Mouse (Mus musculus) midbrain, embryonic 12.5 days (tissue): ENCODE data around the gene Ints6l. TPM values are rescaled to one million over a fixed set of nuclear protein-coding genes. Genes with fewer than 3 reads are reported as not detected.
"Not testable (repeated sequence)": the region's sequence is repeated elsewhere in the genome, so short reads cannot be mapped to it uniquely, and the experiment has no call there.

Experiments
- ATAC-seq: fragments of 200-750 bp; cut with Nextera tagmentation; 2 replicates; pipeline ENCODE4 v1.8.0; 2017; ENCODE audit warnings: low read depth, moderate TSS enrichment, moderate library complexity; ENCODE audit not compliant: low FRiP score
- H3K27ac ChIP-seq: fragments of 300-500 bp; sonication (generic); replicated peaks from 2 replicates; pipeline ENCODE4 v1.5.1; 2016; ENCODE audit warnings: mild to moderate bottlenecking
- H3K27me3 ChIP-seq: fragments of 300-500 bp; sonication (generic); 2 replicates; pipeline ENCODE4 v1.6.1; 2016; ENCODE audit warnings: mild to moderate bottlenecking
- H3K36me3 ChIP-seq: fragments of 300-500 bp; sonication (generic); 2 replicates; pipeline ENCODE4 v1.6.1; 2016
- H3K4me1 ChIP-seq: fragments of 300-500 bp; sonication (generic); 2 replicates; pipeline ENCODE4 v1.6.1; 2016
- H3K4me2 ChIP-seq: fragments of 300-500 bp; sonication (generic); replicated peaks from 2 replicates; pipeline ENCODE4 v1.6.1; 2016; ENCODE audit warnings: mild to moderate bottlenecking, moderate library complexity
- H3K4me3 ChIP-seq: fragments of 300-500 bp; sonication (generic); 2 replicates; pipeline ENCODE4 v1.5.1; 2016; ENCODE audit warnings: mild to moderate bottlenecking
- H3K9ac ChIP-seq: fragments of 300-500 bp; sonication (generic); replicated peaks from 2 replicates; pipeline ENCODE4 v1.6.1; 2016; ENCODE audit warnings: mild to moderate bottlenecking, moderate library complexity
- H3K9me3 ChIP-seq: fragments of 300-500 bp; sonication (generic); 2 replicates; pipeline ENCODE4 v1.6.1; 2016; ENCODE audit warnings: mild to moderate bottlenecking
- WGBS: fragments of 180-500 bp; shearing (Covaris S2); methylation state at CpG from one replicate; pipeline ENCODE4 v1.1.7; 2016; 5-methylcytosine and 5-hydroxymethylcytosine counted together
- polyA plus RNA-seq: library from polyadenylated mRNA; unstranded; fragments of >200 nt; fragmentation: Nextera tagmentation; extraction: Ambion mirVana; gene quantifications from 2 replicates; pipeline ENCODE4 v1.2.1, GENCODE M21; 2016

The Ints6l gene
- polyA plus RNA-seq, 1 experiment from 2014 or later = 28.6 TPM

DNA sequence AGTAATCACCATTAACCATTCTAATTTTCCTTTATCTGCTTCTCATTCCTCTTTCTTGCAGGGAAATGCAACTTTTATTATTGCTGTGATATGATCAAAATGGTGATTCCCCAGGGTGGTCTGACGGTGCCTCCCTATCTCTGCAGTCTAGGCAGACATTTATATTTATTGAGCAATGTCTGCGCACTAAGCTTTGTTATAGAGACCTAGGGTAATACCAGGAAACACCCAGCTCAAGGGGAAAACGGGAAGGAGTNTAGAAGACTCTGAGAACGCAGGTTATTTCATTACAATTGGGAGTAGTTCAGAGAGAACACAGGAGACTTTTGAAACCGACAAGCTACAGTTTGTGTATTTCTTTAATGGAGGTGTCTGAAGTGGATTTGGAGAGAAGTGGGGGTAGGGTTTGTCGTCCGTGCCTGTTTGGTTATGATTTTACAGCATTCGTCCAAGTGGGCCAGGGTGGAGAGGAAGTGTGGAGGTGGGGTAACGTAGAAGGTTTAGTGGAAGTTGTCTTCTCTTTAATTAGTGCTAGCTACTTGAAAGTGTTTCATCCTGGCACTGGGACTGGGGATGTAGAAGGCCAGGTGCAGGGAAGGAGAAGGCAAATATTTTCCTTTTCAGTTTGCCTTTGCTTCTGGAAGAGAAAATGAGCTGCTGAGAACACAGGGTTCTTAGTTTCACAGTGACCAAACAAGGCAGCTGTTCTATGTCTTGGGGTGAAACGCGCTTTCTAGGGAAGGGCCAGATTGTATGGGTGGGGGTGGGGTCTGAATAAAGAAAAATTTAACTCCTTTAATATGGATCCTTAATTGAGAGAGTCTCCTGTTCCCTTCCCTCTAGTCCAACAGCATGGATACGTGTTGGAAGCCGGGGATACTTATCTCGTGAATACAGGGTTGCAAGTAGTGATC, 7.6 kb downstream of the Ints6l start:
- no peaks in the 10 kb centered on the region for H3K36me3 ChIP-seq
- H3K4me2 ChIP-seq = no peak overlapping the region
- no peak overlapping the region for H3K9ac ChIP-seq
- H3K4me1 ChIP-seq = no peaks in the 10 kb centered on the region
- H3K27ac ChIP-seq = no peak overlapping the region
- no peaks in the 10 kb centered on the region for H3K27me3 ChIP-seq
- WGBS = 81% methylated on average over 14 of the region's 14 CpGs
- no peak overlapping the region for H3K4me3 ChIP-seq
- no peaks in the 10 kb centered on the region for H3K9me3 ChIP-seq
- ATAC-seq = no peak

DNA sequence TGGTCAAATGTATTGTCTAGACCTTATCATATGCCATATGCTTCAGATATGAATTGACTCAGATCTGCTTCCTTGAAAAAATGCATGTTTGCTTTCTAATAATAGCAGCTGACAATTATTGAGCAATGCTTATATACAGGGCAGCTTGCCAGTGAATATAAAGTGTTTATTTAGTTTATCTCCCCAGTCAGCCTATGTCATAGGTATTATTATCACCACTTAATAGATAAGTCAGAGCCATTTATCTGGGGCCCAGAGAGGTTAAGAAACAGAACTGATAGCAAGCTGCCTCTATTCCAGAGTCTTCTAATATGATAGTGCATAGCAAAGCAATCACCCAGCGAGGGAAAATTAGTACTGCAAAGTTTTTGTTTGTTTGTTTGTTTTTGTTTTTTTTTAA, 10.2 kb downstream of the Ints6l start:
- Histone ChIP-seq H3K9ac (no peak overlapping the region), H3K36me3 (no peaks in the 10 kb centered on the region), H3K4me2 (no peak overlapping the region), H3K4me1 (no peaks in the 10 kb centered on the region), H3K4me3 (no peak overlapping the region), H3K9me3 (no peaks in the 10 kb centered on the region), H3K27ac (no peak overlapping the region), H3K27me3 (no peaks in the 10 kb centered on the region)
- no peak for ATAC-seq
- 81% methylated on average over 1 of the region's 1 CpGs for WGBS

- Histone ChIP-seq H3K4me3 (no peak overlapping the region), H3K4me1 (no peaks in the 10 kb centered on the region), H3K4me2 (no peak overlapping the region), H3K9me3 (no peaks in the 10 kb centered on the region), H3K36me3 (no peaks in the 10 kb centered on the region), H3K27me3 (no peaks in the 10 kb centered on the region), H3K9ac (no peak overlapping the region), H3K27ac (no peak overlapping the region)
- 79% methylated on average over 4 of the region's 4 CpGs for WGBS
- ATAC-seq = no peak
These were observed 13.0 kb downstream of the Ints6l start for GRCm38 (mm10) chrX:56467688-56468087.

- ATAC-seq = no peak
- H3K27ac ChIP-seq = no peak overlapping the region
- H3K4me3 ChIP-seq = no peak overlapping the region
- H3K36me3 ChIP-seq = no peaks in the 10 kb centered on the region
- H3K4me1 ChIP-seq = no peaks in the 10 kb centered on the region
- H3K27me3 ChIP-seq = no peaks in the 10 kb centered on the region
- no peak overlapping the region for H3K9ac ChIP-seq
- H3K4me2 ChIP-seq = no peak overlapping the region
- WGBS = 59% methylated on average over 6 of the region's 6 CpGs
- no peaks in the 10 kb centered on the region for H3K9me3 ChIP-seq
These were observed 13.8 kb downstream of the Ints6l start for GRCm38 (mm10) chrX:56468422-56468821.

DNA sequence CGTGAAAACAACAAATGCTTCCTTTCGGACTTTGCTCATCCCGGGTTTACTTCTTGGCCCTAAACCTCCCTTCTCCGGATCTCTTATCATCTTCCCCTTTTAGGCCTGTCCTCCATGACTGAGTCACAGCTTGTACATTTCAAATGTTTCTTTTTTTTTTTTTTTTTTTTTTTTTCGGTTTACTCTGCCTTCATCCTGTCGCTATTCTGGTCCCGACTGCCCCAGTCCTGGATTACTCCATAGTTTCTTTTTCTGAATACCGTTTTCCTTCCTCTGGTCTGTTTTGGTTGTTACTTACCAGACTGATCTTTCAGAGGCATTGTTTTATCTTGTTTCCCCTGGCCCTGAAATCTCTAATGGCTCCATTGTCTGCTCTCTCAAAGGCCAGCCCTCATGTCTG, 19.4 kb downstream of the Ints6l start:
- no peaks in the 10 kb centered on the region for H3K9me3 ChIP-seq
- no peaks in the 10 kb centered on the region for H3K36me3 ChIP-seq
- no peaks in the 10 kb centered on the region for H3K4me1 ChIP-seq
- no peak for ATAC-seq
- no peak overlapping the region for H3K9ac ChIP-seq
- WGBS = 73% methylated on average over 8 of the region's 8 CpGs
- no peak overlapping the region for H3K4me3 ChIP-seq
- H3K27ac ChIP-seq = no peak overlapping the region
- no peaks in the 10 kb centered on the region for H3K27me3 ChIP-seq
- no peak overlapping the region for H3K4me2 ChIP-seq

GRCm38 (mm10) chrX:56477553-56477952, 22.9 kb downstream of the Ints6l start:
- 86% methylated on average over 3 of the region's 3 CpGs for WGBS
- Histone ChIP-seq H3K4me1 (no peaks in the 10 kb centered on the region), H3K4me3 (no peak overlapping the region), H3K27ac (no peak overlapping the region), H3K9ac (no peak overlapping the region), H3K4me2 (no peak overlapping the region), H3K9me3 (no peaks in the 10 kb centered on the region), H3K27me3 (no peaks in the 10 kb centered on the region), H3K36me3 (0 out of 2 replicates have a peak, but pooled peaks cover 3% of the 10 kb centered on the region)
- no peak for ATAC-seq

DNA sequence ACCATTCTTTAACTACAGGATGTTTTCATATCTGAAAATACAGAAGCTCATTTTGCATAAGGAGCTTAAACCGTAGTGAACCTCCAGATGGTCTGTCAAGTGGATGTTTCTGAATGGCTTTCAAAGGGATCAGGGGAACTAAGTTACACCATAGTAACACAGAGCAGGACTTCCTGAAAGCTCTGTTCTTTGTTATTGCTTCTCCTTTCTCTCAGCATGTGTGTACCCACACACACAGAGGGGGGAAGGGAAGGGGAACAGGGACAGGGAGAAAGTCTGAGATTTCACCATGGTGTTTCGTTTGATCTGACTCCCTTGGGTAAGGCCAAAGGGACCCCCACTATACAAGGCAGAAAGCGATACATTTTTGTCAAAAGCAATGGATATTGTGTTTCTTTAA, 27.2 kb downstream of the Ints6l start:
- Histone ChIP-seq H3K36me3 (peaks cover 7% of the 10 kb centered on the region; the same call in 1 of the 2 replicates), H3K9me3 (no peaks in the 10 kb centered on the region), H3K9ac (no peak overlapping the region), H3K4me1 (no peaks in the 10 kb centered on the region), H3K27ac (no peak overlapping the region), H3K4me2 (no peak overlapping the region), H3K4me3 (no peak overlapping the region), H3K27me3 (no peaks in the 10 kb centered on the region)
- ATAC-seq = 0 out of 2 replicates have a peak, but pooled peaks have one; percentile 41
- WGBS = 67% methylated on average over 3 of the region's 3 CpGs

GRCm38 (mm10) chrX:56489758-56490157, 35.1 kb downstream of the Ints6l start:
- Histone ChIP-seq H3K4me3 (no peak overlapping the region), H3K9me3 (no peaks in the 10 kb centered on the region)
- 29% methylated on average over 1 of the region's 1 CpGs for WGBS

GRCm38 (mm10) chrX:56497241-56497640, 42.6 kb downstream of the Ints6l start:
- H3K27ac ChIP-seq = no peak overlapping the region
- H3K36me3 ChIP-seq = peaks cover 6% of the 10 kb centered on the region; the same call in 1 of the 2 replicates
- H3K4me3 ChIP-seq = no peak overlapping the region
- 84% methylated on average over 7 of the region's 7 CpGs for WGBS
- H3K9me3 ChIP-seq = no peaks in the 10 kb centered on the region
- no peaks in the 10 kb centered on the region for H3K27me3 ChIP-seq
- H3K9ac ChIP-seq = no peak overlapping the region
- no peak overlapping the region for H3K4me2 ChIP-seq
- H3K4me1 ChIP-seq = no peaks in the 10 kb centered on the region
- no peak for ATAC-seq

More at GRCm38 (mm10) chrX:56489758-56490157, 35.1 kb downstream of the Ints6l start:
- no peak for ATAC-seq
- Histone ChIP-seq H3K27ac (no peak overlapping the region), H3K9ac (no peak overlapping the region), H3K27me3 (no peaks in the 10 kb centered on the region), H3K36me3 (no peaks in the 10 kb centered on the region), H3K4me1 (no peaks in the 10 kb centered on the region), H3K4me2 (no peak overlapping the region)

DNA sequence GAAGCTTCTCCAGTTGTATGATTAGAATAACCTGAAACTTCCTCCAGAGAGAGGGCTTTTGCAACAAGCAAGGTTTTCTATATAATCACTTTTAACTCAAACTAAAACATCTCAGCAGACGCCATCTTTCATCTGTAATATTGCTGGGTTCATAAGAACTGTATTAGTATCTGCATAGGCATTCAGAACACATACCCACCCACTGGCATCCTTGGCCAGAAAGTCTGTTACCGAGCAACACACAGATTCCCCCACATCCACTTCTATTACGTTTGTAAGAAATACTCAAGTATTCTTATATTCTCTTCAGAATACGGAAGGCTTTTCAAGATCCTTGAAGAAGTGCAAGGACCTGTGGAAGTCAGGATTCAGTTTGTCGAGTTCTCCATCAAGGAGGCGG, 69.8 kb downstream of the Ints6l start, which contains the start of gene Gm10477:
Gm10477 (plus strand) TSS at position 301 of the 400 bp plus-strand sequence.
- not testable (repeated sequence) for H3K9me3 ChIP-seq, H3K27ac ChIP-seq, H3K27me3 ChIP-seq, ATAC-seq, H3K9ac ChIP-seq, H3K4me2 ChIP-seq, H3K4me3 ChIP-seq, H3K4me1 ChIP-seq, H3K36me3 ChIP-seq
- 88% methylated on average over 6 of the region's 6 CpGs for WGBS

DNA sequence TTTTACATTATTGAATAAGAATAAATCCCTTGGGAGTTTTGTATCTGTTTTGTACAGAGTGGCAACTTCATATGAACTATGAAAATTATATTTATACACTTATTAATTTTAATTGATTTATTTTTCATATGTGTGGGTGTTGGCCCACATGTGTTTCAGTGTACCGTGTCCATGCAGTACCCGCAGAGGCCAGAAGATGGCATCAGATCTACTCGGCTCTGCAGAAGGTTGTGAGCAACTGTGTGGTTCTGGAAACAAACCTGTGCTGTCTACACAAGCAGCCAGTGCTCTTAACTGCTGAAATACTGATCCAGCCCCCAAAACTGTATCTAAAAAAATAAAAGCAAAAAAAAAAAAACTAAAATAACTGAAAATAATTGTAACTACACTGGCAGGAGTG, 76.6 kb downstream of the Ints6l start:
- 18% methylated on average over 3 of the region's 3 CpGs for WGBS
- no peak overlapping the region for H3K4me2 ChIP-seq
- H3K9me3 ChIP-seq = no peaks in the 10 kb centered on the region
- no peaks in the 10 kb centered on the region for H3K27me3 ChIP-seq
- H3K4me1 ChIP-seq = no peaks in the 10 kb centered on the region
- H3K9ac ChIP-seq = no peak overlapping the region
- no peak; the same call in 1 of the 2 replicates for ATAC-seq
- no peak overlapping the region for H3K4me3 ChIP-seq
- H3K27ac ChIP-seq = no peak overlapping the region
- H3K36me3 ChIP-seq = no peaks in the 10 kb centered on the region

- Histone ChIP-seq H3K9ac (no peak overlapping the region), H3K4me1 (no peaks in the 10 kb centered on the region), H3K36me3 (no peaks in the 10 kb centered on the region), H3K4me2 (no peak overlapping the region), H3K4me3 (no peak overlapping the region), H3K9me3 (no peaks in the 10 kb centered on the region), H3K27ac (no peak overlapping the region), H3K27me3 (no peaks in the 10 kb centered on the region)
- 58% methylated on average over 4 of the region's 4 CpGs for WGBS
- no peak for ATAC-seq
These were observed 82.5 kb downstream of the Ints6l start for GRCm38 (mm10) chrX:56537162-56537561.
